Mouse (Mus musculus): ENCODE data around the gene Zfp131. TPM values are rescaled to one million over a fixed set of nuclear protein-coding genes. Genes with fewer than 3 reads are reported as not detected.

The Zfp131 gene
- polyA plus RNA-seq (2017; shearing (Covaris generic)), result 10 to 100 TPM; 30.1 to 33.2 TPM

GRCm38 (mm10) chr13:119790761-119791579 lies at the start of gene Zfp131:
TSS of gene Zfp131 (minus strand) at chr13:119790889.

GRCm38 (mm10) chr13:119835320-119836056 lies 44.8 kb upstream of the Zfp131 start, which contains the start of gene D13Ertd608e:
TSS of gene D13Ertd608e (plus strand) at chr13:119836006.

GRCm38 (mm10) chr13:119830116-119830515 lies 39.4 kb upstream of the Zfp131 start, which contains the start of gene AF067063:
TSS of gene AF067063 (minus strand) at chr13:119830216.

GRCm38 (mm10) chr13:119755681-119756471 lies 34.8 kb downstream of the Zfp131 start, which contains the start of gene Nim1k:
TSS of gene Nim1k (minus strand) at chr13:119755882.

Other genes with a start within 250 kb of the Zfp131 start
- gene Ccl28, start 167.1 kb downstream of the Zfp131 start, polyA plus RNA-seq (2017; shearing (Covaris generic)), result under 1 TPM; 0.08 to 0.12 TPM
- gene Hmgcs1, start 100.5 kb downstream of the Zfp131 start, polyA plus RNA-seq (2017; shearing (Covaris generic)), result 10 to 100 TPM; 17.9 to 34.1 TPM
- under 1 TPM; 0.27 to 0.75 TPM for gene Nim1k, start 35.0 kb downstream of the Zfp131 start, polyA plus RNA-seq (2017; shearing (Covaris generic))
- not detected for gene AF067063, start 39.3 kb upstream of the Zfp131 start, polyA plus RNA-seq (2017; shearing (Covaris generic))
- gene D13Ertd608e, start 45.1 kb upstream of the Zfp131 start, polyA plus RNA-seq (2017; shearing (Covaris generic)), result not detected
- under 1 TPM in 1 of 2 experiments, not detected in 1; 0.29 TPM for gene Tcstv1, start 103.9 kb upstream of the Zfp131 start, polyA plus RNA-seq (2017; shearing (Covaris generic))
- not detected for gene Gm21761, start 138.4 kb upstream of the Zfp131 start, polyA plus RNA-seq (2017; shearing (Covaris generic))
- under 1 TPM in 1 of 2 experiments, not detected in 1; 0.20 TPM for gene B020031M17Rik, start 159.9 kb upstream of the Zfp131 start, polyA plus RNA-seq (2017; shearing (Covaris generic))
- gene Gm36079, start 236.1 kb upstream of the Zfp131 start, polyA plus RNA-seq (2017; shearing (Covaris generic)), result not detected

All from activated CD4-positive, CD25-positive, alpha-beta regulatory T cell (primary cell).